Mouse (Mus musculus): ENCODE data around the gene Spata13.

Gene Spata13

DNA sequence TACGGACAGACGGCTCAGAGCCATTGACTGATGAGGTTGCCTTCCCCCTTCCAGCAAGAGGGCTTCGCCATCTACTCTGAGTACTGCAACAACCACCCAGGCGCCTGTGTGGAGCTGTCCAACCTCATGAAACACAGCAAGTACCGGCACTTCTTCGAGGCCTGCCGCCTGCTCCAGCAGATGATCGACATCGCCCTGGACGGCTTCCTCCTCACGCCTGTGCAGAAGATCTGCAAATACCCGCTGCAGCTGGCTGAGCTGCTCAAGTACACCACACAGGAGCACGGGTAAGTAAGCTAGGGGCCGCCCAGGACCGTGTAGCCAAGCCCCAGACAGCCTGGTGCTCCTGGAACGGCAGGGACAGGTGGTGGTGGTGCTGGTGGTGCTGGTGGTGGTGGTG is 117.8 kb downstream of the Spata13 start:
- no peak for DNase-seq (ENCODE audit: low spot score)

DNA sequence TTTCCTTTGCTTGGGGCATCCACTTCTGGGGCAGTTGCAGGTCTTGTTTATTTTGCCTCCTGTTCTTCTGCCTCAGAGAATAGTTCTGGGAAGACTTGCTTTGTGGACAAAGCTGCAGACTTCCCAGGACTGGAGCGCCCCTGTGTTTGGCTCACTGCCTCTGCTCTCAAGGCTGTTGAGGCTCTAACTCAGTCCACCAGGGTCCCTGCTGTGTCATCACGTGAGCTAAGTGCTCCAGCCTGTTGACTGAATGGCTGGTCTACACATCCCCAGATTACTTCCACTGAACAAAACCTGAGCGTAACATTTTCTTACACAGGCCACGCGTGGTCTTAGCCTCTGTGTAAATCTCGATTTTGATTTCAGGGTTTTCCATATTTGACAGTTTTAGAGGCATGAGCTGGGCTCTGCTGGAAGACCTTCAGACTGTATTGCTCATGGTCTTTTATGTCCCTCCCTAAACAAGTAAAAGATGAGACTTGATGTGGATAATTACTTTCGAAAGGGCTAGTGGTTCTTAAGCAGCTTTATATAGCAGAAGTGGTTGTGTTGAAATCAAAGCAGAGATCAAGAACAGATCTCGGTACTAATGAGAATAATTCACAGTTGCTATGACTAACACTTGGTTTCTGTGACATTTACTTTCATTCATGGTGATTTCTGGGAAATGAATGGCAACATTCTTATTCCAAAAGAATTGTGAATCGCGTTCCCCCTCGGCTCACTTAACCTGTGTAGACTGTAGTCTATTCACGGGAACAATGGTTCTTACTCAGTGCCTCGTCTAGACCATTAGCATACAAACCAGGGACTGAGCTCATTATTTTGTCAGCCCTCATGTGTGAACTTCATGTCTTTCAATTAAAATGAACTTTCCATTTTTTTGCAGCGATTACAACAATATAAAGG is 119.3 kb downstream of the Spata13 start:
- no peak for DNase-seq (ENCODE audit: low spot score)

- DNase-seq (ENCODE audit: low spot score): no peak
These were observed 120.0 kb downstream of the Spata13 start for GRCm38 (mm10) chr14:60753801-60754126.

DNA sequence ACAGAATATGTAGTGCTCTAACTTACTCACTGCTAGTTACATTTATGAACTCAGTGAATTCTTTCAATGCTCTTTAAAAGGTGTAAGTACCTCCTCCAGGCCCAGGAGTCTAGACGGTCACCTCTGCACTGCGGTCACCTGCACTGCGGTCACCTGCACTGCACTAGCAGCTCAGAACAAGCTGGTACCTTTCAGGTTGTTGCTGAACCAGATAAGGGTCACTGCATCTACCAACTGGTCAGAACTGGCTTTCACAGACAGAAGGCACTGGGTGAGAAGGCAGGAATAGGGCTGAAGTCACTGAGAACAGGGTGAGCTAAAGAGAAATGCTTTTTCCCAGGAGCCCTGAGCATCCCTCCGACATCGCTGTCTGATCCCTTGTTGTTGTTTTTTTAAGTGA is 120.9 kb downstream of the Spata13 start:
- no peak for DNase-seq (ENCODE audit: low spot score)

DNA sequence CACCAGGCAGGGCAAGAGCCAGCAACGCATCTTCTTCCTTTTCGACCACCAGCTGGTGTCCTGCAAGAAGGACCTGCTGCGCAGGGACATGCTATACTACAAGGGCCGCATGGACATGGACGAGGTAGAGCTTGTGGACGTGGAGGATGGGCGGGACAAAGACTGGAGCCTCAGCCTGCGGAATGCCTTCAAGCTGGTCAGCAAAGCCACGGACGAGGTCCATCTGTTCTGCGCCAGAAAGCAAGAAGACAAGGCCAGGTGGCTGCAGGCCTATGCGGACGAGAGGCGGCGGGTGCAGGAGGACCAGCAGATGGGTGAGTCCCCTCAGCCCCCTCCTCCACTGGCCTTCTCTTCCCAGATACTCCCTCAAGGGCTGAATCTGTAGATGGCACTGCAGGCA is 122.5 kb downstream of the Spata13 start:
- DNase-seq (ENCODE audit: low spot score): no peak

GRCm38 (mm10) chr14:60757265-60757664 is 123.5 kb downstream of the Spata13 start:
- DNase-seq (ENCODE audit: low spot score): no peak

DNA sequence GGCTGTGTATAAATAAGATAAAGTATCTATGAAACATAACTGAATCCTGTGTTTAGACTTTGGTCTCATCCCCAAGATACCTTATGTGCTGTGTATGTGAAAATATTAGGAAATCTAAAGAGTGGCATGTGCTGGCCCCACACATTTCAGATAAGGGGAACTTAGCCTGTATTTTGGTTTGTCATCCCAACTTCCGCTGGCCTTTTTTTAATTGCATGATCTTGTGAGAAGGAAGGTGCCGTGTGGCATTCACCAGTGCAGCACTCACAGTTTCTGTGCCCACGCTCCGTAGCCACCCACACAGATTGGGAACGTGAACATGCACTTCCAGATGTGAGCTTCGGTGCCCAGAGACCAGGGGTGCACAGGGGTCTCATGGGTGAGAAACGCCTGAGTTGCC is 123.9 kb downstream of the Spata13 start:
- DNase-seq (ENCODE audit: low spot score): no peak

GRCm38 (mm10) chr14:60759097-60759496 is 125.3 kb downstream of the Spata13 start:
- no peak for DNase-seq (ENCODE audit: low spot score)

- no peak for DNase-seq (ENCODE audit: low spot score)
These were observed 128.0 kb downstream of the Spata13 start for GRCm38 (mm10) chr14:60761801-60762200.

DNA sequence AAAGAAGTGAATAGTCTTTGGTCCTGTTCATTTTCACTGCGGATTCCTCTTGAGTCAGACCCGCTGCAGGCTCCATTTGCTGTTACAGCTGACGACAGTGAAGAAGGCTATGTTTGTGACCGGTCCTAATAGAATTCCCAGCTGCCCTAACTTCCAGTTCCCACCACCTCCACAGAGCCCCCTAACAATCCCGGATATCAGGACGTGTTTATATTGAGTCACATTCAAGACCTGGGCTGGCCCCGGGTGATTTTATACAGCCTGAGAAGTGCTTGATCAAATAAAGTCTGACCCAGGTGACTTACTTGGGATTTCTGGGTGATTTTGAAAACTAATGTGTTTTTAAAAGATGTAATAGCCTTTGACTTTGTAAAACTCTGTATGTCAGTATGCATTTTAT is 129.0 kb downstream of the Spata13 start:
- DNase-seq (ENCODE audit: low spot score): no peak

GRCm38 (mm10) chr14:60763746-60764145 is 129.9 kb downstream of the Spata13 start:
- DNase-seq (ENCODE audit: low spot score): no peak

DNA sequence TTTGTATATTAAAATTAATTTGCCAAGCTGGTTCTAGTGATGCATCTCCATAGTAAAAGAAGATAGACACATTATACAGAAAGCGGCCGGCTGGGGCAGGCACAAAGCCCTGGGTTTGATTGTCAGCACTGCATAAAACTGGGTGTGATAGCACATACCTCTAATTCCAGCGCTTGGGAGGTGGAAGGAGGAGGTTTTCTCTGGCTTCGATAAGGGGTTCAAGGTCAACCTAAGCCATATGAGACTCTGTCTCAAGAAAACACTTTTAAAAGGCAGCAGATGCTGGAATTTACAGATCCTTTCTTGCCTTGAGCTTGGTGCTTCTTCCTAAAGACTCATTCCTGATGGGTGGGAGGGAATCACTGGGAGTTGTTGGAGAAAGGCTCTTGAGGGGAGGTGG is 130.7 kb downstream of the Spata13 start:
- no peak for DNase-seq (ENCODE audit: low spot score)

- DNase-seq (ENCODE audit: low spot score): no peak
These were observed 131.2 kb downstream of the Spata13 start for GRCm38 (mm10) chr14:60765025-60765424.

GRCm38 (mm10) chr14:60767884-60768283 is 134.1 kb downstream of the Spata13 start, which contains the start of gene C1qtnf9:
Gene C1qtnf9 (plus strand): TSS chr14:60768134.
- no peak for DNase-seq (ENCODE audit: low spot score)

- DNase-seq (ENCODE audit: low spot score): no peak
These were observed 135.5 kb downstream of the Spata13 start for GRCm38 (mm10) chr14:60769340-60769739.

GRCm38 (mm10) chr14:60770594-60770993 is 136.8 kb downstream of the Spata13 start:
- no peak for DNase-seq (ENCODE audit: low spot score)

- DNase-seq (ENCODE audit: low spot score): peak; percentile 56
These were observed 137.3 kb downstream of the Spata13 start for GRCm38 (mm10) chr14:60771057-60771456.

GRCm38 (mm10) chr14:60773476-60773875 is 139.7 kb downstream of the Spata13 start:
- no peak for DNase-seq (ENCODE audit: low spot score)

DNA sequence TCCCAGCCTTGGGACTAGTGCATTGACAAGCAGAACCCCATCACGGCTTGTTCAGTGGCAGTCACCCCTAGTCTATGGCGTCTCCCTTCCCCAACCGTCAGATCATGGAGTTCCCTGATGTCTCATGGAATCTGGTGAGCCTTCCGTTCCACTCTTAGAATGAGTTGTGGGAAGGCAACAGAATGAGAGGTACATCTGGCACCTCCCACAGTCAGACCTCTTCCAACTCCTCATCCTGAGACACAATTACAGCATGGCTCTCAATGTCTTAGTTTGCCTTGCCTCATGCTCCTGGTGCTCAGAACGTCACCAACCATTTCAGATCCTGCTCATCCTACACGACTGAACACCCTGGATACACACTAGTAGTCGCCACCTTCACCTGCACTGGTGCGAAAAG is 142.7 kb downstream of the Spata13 start:
- DNase-seq (ENCODE audit: low spot score): no peak

GRCm38 (mm10) chr14:60777485-60777919 is 143.7 kb downstream of the Spata13 start:
- DNase-seq (ENCODE audit: low spot score): no peak

GRCm38 (mm10) chr14:60779198-60779597 is 145.4 kb downstream of the Spata13 start:
- DNase-seq (ENCODE audit: low spot score): no peak

GRCm38 (mm10) chr14:60782121-60782656 is 148.4 kb downstream of the Spata13 start:
- DNase-seq (ENCODE audit: low spot score): no peak

- DNase-seq (ENCODE audit: low spot score): no peak
These were observed 149.4 kb downstream of the Spata13 start for GRCm38 (mm10) chr14:60783196-60783595.

All from ovary, postnatal 14 days (tissue).